Mouse (Mus musculus) myocyte (in vitro differentiated cells): Measurements from ENCODE around the gene Igfbpl1. TPM values are rescaled to one million over a fixed set of nuclear protein-coding genes. Genes with fewer than 3 reads are reported as not detected.

Experiments
- H3K27me3 ChIP-seq: one replicate; pipeline ENCODE4 v1.6.1; 2011; ENCODE audit not compliant: control insufficient read depth, insufficient read depth, insufficient read length
- H3K36me3 ChIP-seq: one replicate; pipeline ENCODE4 v1.6.1; 2011; ENCODE audit not compliant: control insufficient read depth, insufficient read depth
- H3K4me2 ChIP-seq: one replicate; pipeline ENCODE4 v1.6.1; 2011; ENCODE audit warnings: low read depth, control low read depth
- H3K4me3 ChIP-seq: one replicate; pipeline ENCODE4 v1.5.1; 2011; ENCODE audit warnings: mild to moderate bottlenecking, control low read depth, moderate library complexity
- H3K79me2 ChIP-seq: one replicate; pipeline ENCODE4 v1.6.1; 2011; ENCODE audit not compliant: control insufficient read depth, insufficient read depth
- H3ac ChIP-seq: one replicate; pipeline ENCODE4 v1.6.1; 2011; ENCODE audit not compliant: control insufficient read depth, insufficient read length
- CEBPB ChIP-seq: IDR thresholded peaks from 2 replicates; pipeline ENCODE4 v1.6.1; 2011; ENCODE audit warnings: mild to moderate bottlenecking, moderate library complexity; ENCODE audit not compliant: poor library complexity, insufficient read depth, severe bottlenecking
- E2F4 ChIP-seq: IDR thresholded peaks from one replicate; pipeline ENCODE4 v1.6.1; 2011; ENCODE audit warnings: mild to moderate bottlenecking, control low read depth, moderate library complexity; ENCODE audit not compliant: insufficient read depth
- MAX ChIP-seq: IDR thresholded peaks from one replicate; pipeline ENCODE4 v1.6.1; 2011; ENCODE audit warnings: low read depth, mild to moderate bottlenecking, control low read depth
- MYOD1 ChIP-seq, 3 experiments: IDR thresholded peaks; one replicate each; pipeline ENCODE4 v1.6.1; 2011; ENCODE audit warnings: control low read depth in 2 of 3, low read depth in 2 of 3, mild to moderate bottlenecking in 2 of 3, moderate library complexity in 1 of 3; ENCODE audit not compliant: insufficient read length in 2 of 3, control insufficient read depth in 1 of 3
- MYOG ChIP-seq, 3 experiments: IDR thresholded peaks; one replicate each; pipeline ENCODE4 v1.6.1; 2011; ENCODE audit warnings: control low read depth in 2 of 3, low read depth in 2 of 3, mild to moderate bottlenecking in 2 of 3; ENCODE audit not compliant: insufficient read length in 2 of 3, control insufficient read depth in 1 of 3, insufficient read depth in 1 of 3
- POLR2A ChIP-seq: IDR thresholded peaks from one replicate; pipeline ENCODE4 v1.6.1; 2011; ENCODE audit warnings: low read depth, mild to moderate bottlenecking, control low read depth, moderate library complexity; ENCODE audit not compliant: insufficient read length
- POLR2AphosphoS2 ChIP-seq: IDR thresholded peaks from one replicate; pipeline ENCODE4 v1.6.1; 2011; ENCODE audit warnings: low read depth, control low read depth; ENCODE audit not compliant: insufficient read length
- REST ChIP-seq: IDR thresholded peaks from one replicate; pipeline ENCODE4 v1.6.1; 2011; ENCODE audit warnings: mild to moderate bottlenecking, control low read depth, moderate library complexity; ENCODE audit not compliant: insufficient read depth, insufficient read length
- SRF ChIP-seq: IDR thresholded peaks from one replicate; pipeline ENCODE4 v1.6.1; 2011; ENCODE audit warnings: low read depth; ENCODE audit not compliant: control insufficient read depth, insufficient read length
- TCF12 ChIP-seq: IDR thresholded peaks from one replicate; pipeline ENCODE4 v1.6.1; 2011; ENCODE audit warnings: mild to moderate bottlenecking, control low read depth; ENCODE audit not compliant: poor library complexity, insufficient read depth, severe bottlenecking
- TCF3 ChIP-seq: IDR thresholded peaks from one replicate; pipeline ENCODE4 v1.6.1; 2011; ENCODE audit warnings: low read depth, control low read depth; ENCODE audit not compliant: insufficient read length
- USF1 ChIP-seq: IDR thresholded peaks from one replicate; pipeline ENCODE4 v1.6.1; 2011; ENCODE audit warnings: low read depth, mild to moderate bottlenecking, control low read depth, moderate library complexity
- polyA plus RNA-seq: library from polyadenylated mRNA; unstranded; fragments of >200 nt; fragmentation: generic; extraction: Trizol; gene quantifications from one replicate; pipeline ENCODE4 v1.2.1, GENCODE M21; 2012; ENCODE audit warnings: missing spikeins

Gene Igfbpl1
- polyA plus RNA-seq, 1 experiment = not detected

DNA sequence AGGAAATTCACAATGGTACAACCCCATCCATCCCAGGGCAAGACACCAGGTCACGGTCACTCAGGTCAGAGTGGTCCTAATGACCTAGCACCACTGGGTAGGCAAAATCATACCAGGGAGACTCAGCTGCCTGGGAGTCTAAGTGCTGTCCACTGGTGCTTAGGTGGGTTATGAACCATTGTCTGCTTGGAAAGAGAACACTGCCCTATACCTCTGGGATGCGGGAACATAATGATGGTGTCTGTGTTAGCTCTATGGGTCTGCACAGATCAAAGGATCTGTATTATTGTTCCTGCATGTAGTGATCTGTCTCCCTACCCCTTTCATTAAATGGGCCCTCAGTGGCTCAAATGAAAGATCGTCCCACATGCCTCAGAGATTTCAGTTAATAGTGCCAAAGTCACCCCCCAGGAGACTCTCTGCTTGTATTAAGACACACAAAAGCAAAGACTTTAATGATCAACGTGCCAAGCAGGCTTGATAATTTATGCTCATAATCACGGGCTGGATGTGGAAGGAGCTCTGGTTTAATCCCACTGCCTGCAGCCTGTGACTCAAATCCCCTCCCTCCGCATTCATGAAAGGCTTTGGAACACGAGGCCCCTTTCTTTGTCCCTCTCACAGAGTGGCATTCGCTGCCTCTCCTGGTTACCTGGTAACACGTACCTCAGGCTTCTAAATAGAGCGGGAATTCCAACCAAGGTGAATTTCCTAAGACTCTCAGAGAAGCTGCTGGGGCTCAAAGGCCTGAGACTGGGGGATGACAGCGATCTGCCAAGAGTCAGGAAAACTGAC lies 3.7 kb downstream of the Igfbpl1 start:
- H3K4me3 ChIP-seq = no peak overlapping the region
- H3ac ChIP-seq = no peak overlapping the region
- no peak for TF ChIP-seq MYOG (IDR thresholded peaks at IDR 0.05; ENCODE audit: control insufficient read depth in 1 of 3, insufficient read depth in 1 of 3, insufficient read length in 2 of 3, low read depth in 2 of 3)
- no peak for TF ChIP-seq USF1
- H3K27me3 ChIP-seq = peaks cover 80% of the 10 kb centered on the region
- H3K4me2 ChIP-seq = no peak overlapping the region
- H3K36me3 ChIP-seq = no peaks in the 10 kb centered on the region
- H3K79me2 ChIP-seq = no peaks in the 10 kb centered on the region

- H3K4me3 ChIP-seq = no peak overlapping the region
Measured at GRCm38 (mm10) chr4:45821995-45822394, 4.7 kb downstream of the Igfbpl1 start.

DNA sequence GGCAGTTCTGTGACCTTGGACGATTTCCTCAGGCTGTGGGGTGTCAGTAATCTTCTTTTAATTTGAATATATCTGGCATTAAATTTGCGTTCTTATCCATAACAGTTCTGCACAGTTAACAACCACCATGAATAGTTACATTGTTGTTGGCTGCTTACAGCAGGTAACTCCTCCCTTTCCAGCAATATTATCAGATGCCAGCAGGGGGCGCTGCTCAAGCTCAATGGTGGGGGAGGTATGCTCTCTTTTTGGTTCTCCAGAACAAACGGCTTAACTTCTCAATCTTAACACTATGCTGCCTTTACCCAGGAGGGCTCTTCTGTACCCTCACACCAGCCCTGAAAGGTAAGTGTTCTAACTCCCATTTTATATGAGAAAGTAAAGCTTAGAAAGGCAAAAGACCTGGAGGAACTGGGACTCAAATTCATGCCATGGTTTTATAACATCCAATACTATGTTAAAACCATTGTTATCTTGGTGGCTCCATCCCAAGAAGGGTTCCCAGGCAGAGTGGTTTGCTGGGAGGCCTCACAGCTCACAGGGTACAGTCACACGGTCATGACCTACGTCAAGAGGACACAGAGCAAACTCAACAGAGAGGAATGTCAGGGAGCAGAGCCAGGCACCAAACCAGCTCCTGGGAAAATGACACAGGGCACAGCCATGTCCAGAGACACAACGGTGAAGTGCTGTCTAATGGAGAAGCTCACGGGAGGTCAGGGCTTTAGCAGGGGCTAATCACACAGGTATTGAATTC lies 6.5 kb downstream of the Igfbpl1 start:
- H3K36me3 ChIP-seq = no peaks in the 10 kb centered on the region
- H3K4me3 ChIP-seq = no peak overlapping the region
- H3K4me2 ChIP-seq = no peak overlapping the region
- H3K27me3 ChIP-seq = peaks cover 59% of the 10 kb centered on the region
- H3K79me2 ChIP-seq = no peaks in the 10 kb centered on the region
- no peak overlapping the region for H3ac ChIP-seq
- no peak for TF ChIP-seq POLR2AphosphoS2

More at GRCm38 (mm10) chr4:45821995-45822394, 4.7 kb downstream of the Igfbpl1 start:
- no peak for TF ChIP-seq MYOG (IDR thresholded peaks at IDR 0.05; ENCODE audit: control insufficient read depth in 1 of 3, insufficient read depth in 1 of 3, insufficient read length in 2 of 3, low read depth in 2 of 3)
- no peak for TF ChIP-seq SRF
- TF ChIP-seq TCF3 = no peak
- no peak for TF ChIP-seq POLR2AphosphoS2
- TF ChIP-seq MAX = no peak
- TF ChIP-seq POLR2A = no peak
- TF ChIP-seq E2F4 = no peak
- no peak for TF ChIP-seq MYOD1 (IDR thresholded peaks at IDR 0.05; ENCODE audit: control insufficient read depth in 1 of 3, insufficient read length in 2 of 3, low read depth in 2 of 3)
- no peak for TF ChIP-seq TCF12
- no peak for TF ChIP-seq CEBPB
- no peak for TF ChIP-seq REST
- H3K79me2 ChIP-seq = no peaks in the 10 kb centered on the region
- peaks cover 76% of the 10 kb centered on the region for H3K27me3 ChIP-seq
- H3K36me3 ChIP-seq = no peaks in the 10 kb centered on the region
- no peak overlapping the region for H3K4me2 ChIP-seq
- no peak overlapping the region for H3ac ChIP-seq

GRCm38 (mm10) chr4:45819208-45819931 lies 7.4 kb downstream of the Igfbpl1 start:
- H3K79me2 ChIP-seq = no peaks in the 10 kb centered on the region
- H3K4me3 ChIP-seq = no peak overlapping the region
- no peaks in the 10 kb centered on the region for H3K36me3 ChIP-seq
- H3K4me2 ChIP-seq = no peak overlapping the region
- no peak overlapping the region for H3ac ChIP-seq
- TF ChIP-seq MAX (no peak), USF1 (no peak), POLR2A (no peak), CEBPB (no peak), TCF12 (no peak), E2F4 (no peak), TCF3 (no peak), MYOG (IDR thresholded peaks at IDR 0.05; ENCODE audit: control insufficient read depth in 1 of 3, insufficient read depth in 1 of 3, insufficient read length in 2 of 3, low read depth in 2 of 3) (no peak), SRF (no peak), REST (no peak), POLR2AphosphoS2 (no peak), MYOD1 (IDR thresholded peaks at IDR 0.05; ENCODE audit: control insufficient read depth in 1 of 3, insufficient read length in 2 of 3, low read depth in 2 of 3) (no peak)
- H3K27me3 ChIP-seq = peaks cover 50% of the 10 kb centered on the region

- Histone ChIP-seq H3K79me2 (no peaks in the 10 kb centered on the region), H3ac (no peak overlapping the region), H3K4me3 (no peak overlapping the region), H3K27me3 (peaks cover 44% of the 10 kb centered on the region), H3K36me3 (no peaks in the 10 kb centered on the region), H3K4me2 (no peak overlapping the region)
- TF ChIP-seq REST = no peak
- no peak for TF ChIP-seq POLR2AphosphoS2
- TF ChIP-seq USF1 = no peak
- TF ChIP-seq MAX = no peak
- no peak for TF ChIP-seq POLR2A
- no peak for TF ChIP-seq SRF
Measured at GRCm38 (mm10) chr4:45818814-45819207, 7.9 kb downstream of the Igfbpl1 start.
